Mouse (Mus musculus) thymus, adult 2 months (tissue): ENCODE data around the gene Suclg2. TPM values are rescaled to one million over a fixed set of nuclear protein-coding genes. Genes with fewer than 3 reads are reported as not detected.

Experiments used
- DNase-seq: peaks from one replicate; pipeline ENCODE4 v3.0.0; 2021
- H3K27ac ChIP-seq: fragments of 200-500 bp; 2 replicates; pipeline ENCODE4 v1.5.1; 2012; ENCODE audit warnings: low read length, control low read depth; ENCODE audit not compliant: control insufficient read depth, insufficient read depth
- H3K27me3 ChIP-seq: fragments of 200-500 bp; 2 replicates; pipeline ENCODE4 v1.6.1; 2012; ENCODE audit warnings: mild to moderate bottlenecking, low read length, moderate library complexity, mixed read lengths; ENCODE audit not compliant: control insufficient read depth, insufficient read depth
- H3K36me3 ChIP-seq: fragments of 200-500 bp; 2 replicates; pipeline ENCODE4 v1.6.1; 2012; ENCODE audit warnings: mild to moderate bottlenecking, low read length, moderate library complexity; ENCODE audit not compliant: control insufficient read depth, insufficient read depth
- H3K4me1 ChIP-seq: fragments of 200-500 bp; replicated peaks from 2 replicates; pipeline ENCODE4 v1.6.1; 2012; ENCODE audit warnings: low read length; ENCODE audit not compliant: control insufficient read depth, insufficient read depth
- H3K4me3 ChIP-seq: fragments of 200-500 bp; 2 replicates; pipeline ENCODE4 v1.5.1; 2012; ENCODE audit warnings: mild to moderate bottlenecking, low read length, control low read depth, moderate library complexity; ENCODE audit not compliant: control insufficient read depth, insufficient read depth
- CTCF ChIP-seq: fragments of 200-500 bp; IDR thresholded peaks from 2 replicates; pipeline ENCODE4 v1.5.1; 2012; ENCODE audit warnings: mild to moderate bottlenecking, control low read depth, low read length, moderate library complexity, borderline replicate concordance; ENCODE audit not compliant: control insufficient read depth, poor library complexity, insufficient read depth; ENCODE audit errors: extremely low read depth
- POLR2A ChIP-seq: fragments of 200-500 bp; IDR thresholded peaks from 2 replicates; pipeline ENCODE4 v1.6.1; 2012; ENCODE audit warnings: mild to moderate bottlenecking, low read length, control low read depth, moderate library complexity; ENCODE audit not compliant: control insufficient read depth, poor library complexity, insufficient read depth; ENCODE audit errors: extremely low read depth
- WGBS: fragments of 180-500 bp; shearing (Covaris S2); methylation state at CpG from one replicate; pipeline ENCODE4 v1.1.7; 2018; 5-methylcytosine and 5-hydroxymethylcytosine counted together
- polyA plus RNA-seq: library from polyadenylated mRNA; depleted of rRNA; stranded (reverse); fragments of >200 nt; gene quantifications from 2 replicates; pipeline ENCODE4 v1.2.3, GENCODE M21; 2012

The Suclg2 gene
- polyA plus RNA-seq, 1 experiment, result 8.7 TPM

GRCm38 (mm10) chr6:95552339-95552950, 166.2 kb downstream of the Suclg2 start:
- H3K27me3 ChIP-seq, result no peaks in the 10 kb centered on the region
- no peak for DNase-seq
- no peaks in the 10 kb centered on the region for H3K36me3 ChIP-seq
- H3K27ac ChIP-seq, result no peak overlapping the region
- H3K4me1 ChIP-seq, result no peaks in the 10 kb centered on the region
- TF ChIP-seq CTCF (no peak), POLR2A (no peak)
- WGBS, result 19% methylated on average over 6 of the region's 6 CpGs
- no peak overlapping the region for H3K4me3 ChIP-seq

- no peak overlapping the region for H3K4me3 ChIP-seq
- no peak overlapping the region for H3K27ac ChIP-seq
- 96% methylated on average over 4 of the region's 4 CpGs for WGBS
- no peak for TF ChIP-seq POLR2A
- no peak for TF ChIP-seq CTCF
- no peaks in the 10 kb centered on the region for H3K36me3 ChIP-seq
- no peak for DNase-seq
- H3K27me3 ChIP-seq, result no peaks in the 10 kb centered on the region
- H3K4me1 ChIP-seq, result no peaks in the 10 kb centered on the region
Observed at GRCm38 (mm10) chr6:95551000-95551399, 167.6 kb downstream of the Suclg2 start.

GRCm38 (mm10) chr6:95546189-95546832, 172.3 kb downstream of the Suclg2 start:
- WGBS, result 88% methylated on average over 7 of the region's 7 CpGs
- Histone ChIP-seq H3K27me3 (no peaks in the 10 kb centered on the region), H3K27ac (no peak overlapping the region), H3K36me3 (no peaks in the 10 kb centered on the region), H3K4me1 (no peaks in the 10 kb centered on the region), H3K4me3 (no peak overlapping the region)
- TF ChIP-seq POLR2A, result no peak
- TF ChIP-seq CTCF, result no peak
- no peak for DNase-seq

- Histone ChIP-seq H3K27me3 (no peaks in the 10 kb centered on the region), H3K4me3 (no peak overlapping the region), H3K27ac (no peak overlapping the region), H3K4me1 (no peaks in the 10 kb centered on the region), H3K36me3 (no peaks in the 10 kb centered on the region)
- DNase-seq, result no peak
- TF ChIP-seq CTCF, result no peak
- no peak for TF ChIP-seq POLR2A
Observed at GRCm38 (mm10) chr6:95545714-95546113, 172.9 kb downstream of the Suclg2 start.

GRCm38 (mm10) chr6:95545296-95545695, 173.3 kb downstream of the Suclg2 start:
- no peaks in the 10 kb centered on the region for H3K36me3 ChIP-seq
- H3K4me1 ChIP-seq, result no peaks in the 10 kb centered on the region
- no peak overlapping the region for H3K4me3 ChIP-seq
- TF ChIP-seq POLR2A, result no peak
- TF ChIP-seq CTCF, result no peak
- no peak overlapping the region for H3K27ac ChIP-seq
- H3K27me3 ChIP-seq, result no peaks in the 10 kb centered on the region
- no peak for DNase-seq
- 95% methylated on average over 3 of the region's 3 CpGs for WGBS

GRCm38 (mm10) chr6:95535191-95535590, 183.4 kb downstream of the Suclg2 start:
- 88% methylated on average over 3 of the region's 3 CpGs for WGBS
- Histone ChIP-seq H3K4me3 (no peak overlapping the region), H3K27me3 (no peaks in the 10 kb centered on the region), H3K4me1 (no peaks in the 10 kb centered on the region), H3K36me3 (no peaks in the 10 kb centered on the region), H3K27ac (no peak overlapping the region)
- DNase-seq, result no peak
- TF ChIP-seq CTCF, result no peak
- TF ChIP-seq POLR2A, result no peak

- Histone ChIP-seq H3K27ac (no peak overlapping the region), H3K4me3 (no peak overlapping the region), H3K4me1 (no peaks in the 10 kb centered on the region), H3K27me3 (no peaks in the 10 kb centered on the region), H3K36me3 (no peaks in the 10 kb centered on the region)
- 92% methylated on average over 2 of the region's 2 CpGs for WGBS
- TF ChIP-seq CTCF (no peak), POLR2A (no peak)
- no peak for DNase-seq
Observed at GRCm38 (mm10) chr6:95519846-95520245, 198.8 kb downstream of the Suclg2 start.
